Comparison of ENCODE assay signal across 22 mouse cellular contexts in the genomic region with DNA sequence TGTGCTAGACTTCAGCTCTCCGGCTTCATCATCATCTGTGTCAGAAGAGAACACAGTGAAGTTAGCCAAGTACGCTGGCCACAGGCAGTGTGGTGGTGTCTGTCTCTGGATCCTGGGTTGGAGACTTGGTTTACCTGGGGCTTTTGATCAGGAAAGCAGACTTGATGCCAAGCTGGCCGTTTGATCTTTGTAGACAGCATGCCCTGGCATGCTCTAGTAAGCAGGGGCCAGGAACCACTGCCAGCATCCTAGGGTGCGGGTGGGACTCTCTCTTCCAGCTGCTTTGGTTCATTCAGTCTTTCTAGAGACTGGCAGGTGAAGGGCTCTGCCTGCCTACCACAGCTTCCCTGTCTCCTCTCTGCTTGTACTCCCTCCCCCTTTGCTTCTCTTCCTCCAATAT.
"Had no signal": no experiment of that assay in that cellular context is flagged by ENCODE, and none has a peak within 500 bp of the region (broad histone marks: within the 10 kb centered on the region; RNA-seq: fewer than 3 reads in every experiment).

No protein-coding gene starts in this region.

- H3K27ac ChIP-seq: kidney, embryonic 15.5 days; left cerebral cortex, adult 2 months; limb, embryonic 10.5 days; limb, embryonic 13.5 days; liver, embryonic 14.5 days; midbrain, embryonic 15.5 days; neural tube, embryonic 12.5 days; neural tube, embryonic 15.5 days; stomach, postnatal 0 days had no signal

- H3K4me3 ChIP-seq: kidney, embryonic 15.5 days; left cerebral cortex, adult 2 months; limb, embryonic 10.5 days; limb, embryonic 13.5 days; megakaryocyte, embryonic 14.5 days; midbrain, embryonic 15.5 days; neural tube, embryonic 12.5 days; neural tube, embryonic 15.5 days had no signal

- DNase-seq: kidney, adult 8-10 months; kidney, postnatal 10 days; kidney, postnatal 36 days; layer of hippocampus, postnatal 36 days; liver; liver, postnatal 0 days; lung, embryonic 14.5 days; right cerebral cortex, adult 18-20 months; right cerebral cortex, postnatal 14 days; right cerebral cortex, postnatal 4 days; thymus, adult 2 months; thymus, postnatal 25 days had no signal

- H3K9me3 ChIP-seq: kidney, embryonic 15.5 days; limb, embryonic 10.5 days; limb, embryonic 13.5 days; midbrain, embryonic 15.5 days; neural tube, embryonic 12.5 days; neural tube, embryonic 15.5 days had no signal

- H3K27me3 ChIP-seq: kidney, embryonic 15.5 days; limb, embryonic 13.5 days; megakaryocyte, embryonic 14.5 days; midbrain, embryonic 15.5 days; neural tube, embryonic 12.5 days; neural tube, embryonic 15.5 days had no signal

- H3K9ac ChIP-seq: kidney, embryonic 15.5 days; limb, embryonic 13.5 days; liver, embryonic 14.5 days; liver, postnatal 0 days; lung, embryonic 14.5 days; midbrain, embryonic 15.5 days; neural tube, embryonic 12.5 days; neural tube, embryonic 15.5 days had no signal

- H3K36me3 ChIP-seq: kidney, embryonic 15.5 days; limb, embryonic 10.5 days; limb, embryonic 13.5 days; midbrain, embryonic 15.5 days; neural tube, embryonic 12.5 days; neural tube, embryonic 15.5 days had no signal

- H3K4me1 ChIP-seq: megakaryocyte, embryonic 14.5 days had no signal
